11 mouse cellular contexts compared by ENCODE assay signal in the genomic region with DNA sequence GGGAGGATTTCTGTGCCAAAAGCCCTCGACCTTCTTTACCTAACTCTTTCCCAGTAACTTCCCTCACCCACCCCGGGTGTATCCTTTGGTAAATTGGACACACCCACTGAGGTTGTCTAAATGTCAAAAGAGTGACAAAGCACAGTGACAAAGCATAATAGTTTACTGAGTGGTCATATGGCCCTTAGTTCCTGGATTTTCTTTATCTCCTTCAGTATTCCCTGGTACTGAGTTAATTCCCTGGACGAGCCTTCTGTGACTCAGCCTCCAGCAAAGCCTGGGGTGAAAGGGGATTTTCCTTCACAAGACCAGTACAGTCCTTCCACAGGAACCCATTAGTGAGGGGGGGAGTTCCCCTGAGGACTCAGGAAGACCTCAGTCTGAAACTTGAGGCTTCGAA. TPM values are rescaled to one million over a fixed set of nuclear protein-coding genes. Genes with fewer than 3 reads are reported as not detected.
A peak's percentile ranks its signal among the peaks of the same experiment; 100 is the strongest.
DNase-seq lines count a peak whose midpoint lies in the region; ATAC-seq and TF ChIP-seq lines count a peak whose summit lies in the region.
"Had no signal": no experiment of that assay in that cellular context is flagged by ENCODE, and none has a peak within 500 bp of the region (broad histone marks: within the 10 kb centered on the region; RNA-seq: fewer than 3 reads in every experiment).

No protein-coding gene starts in this region.

- no peak for ATAC-seq in kidney, embryonic 15.5 days (replicated peaks; ENCODE audit: low FRiP score)
- no peak for ATAC-seq in heart, embryonic 13.5 days (ENCODE audit: extremely low read depth, insufficient number of reproducible peaks, low FRiP score, low TSS enrichment)
- ATAC-seq in inflammation-experienced regulatory T-cells, adult 6 months: no peak
- ATAC-seq: forebrain, embryonic 16.5 days had no signal

- peaks cover 33% of the 10 kb centered on the region for H3K4me1 ChIP-seq in kidney, embryonic 15.5 days
- H3K4me1 ChIP-seq in kidney, adult 2 months (ENCODE audit: control insufficient read depth, insufficient read depth, low read length): peaks cover 5% of the 10 kb centered on the region; the same call in 1 of the 2 replicates
- peaks cover 26% of the 10 kb centered on the region for H3K4me1 ChIP-seq in heart, embryonic 13.5 days
- H3K4me1 ChIP-seq in megakaryocyte, embryonic 14.5 days: peaks cover 77% of the 10 kb centered on the region

- H3K4me3 ChIP-seq in kidney, embryonic 15.5 days (replicated peaks): no peak overlapping the region
- H3K4me3 ChIP-seq in kidney, adult 2 months (ENCODE audit: insufficient read depth, low read depth, low read length): no peak overlapping the region
- H3K4me3 ChIP-seq in heart, embryonic 13.5 days: peak overlapping the region; percentile 57
- peak overlapping the region; percentile 94 for H3K4me3 ChIP-seq in megakaryocyte, embryonic 14.5 days (replicated peaks)

- H3K36me3 ChIP-seq in kidney, embryonic 15.5 days: peaks cover 10% of the 10 kb centered on the region
- H3K36me3 ChIP-seq in kidney, adult 2 months (ENCODE audit: control insufficient read depth, insufficient read depth, low read length): 0 out of 2 replicates have a peak, but pooled peaks cover 2% of the 10 kb centered on the region
- peaks cover 24% of the 10 kb centered on the region for H3K36me3 ChIP-seq in heart, embryonic 13.5 days
- peaks cover 44% of the 10 kb centered on the region for H3K36me3 ChIP-seq in megakaryocyte, embryonic 14.5 days (replicated peaks; ENCODE audit: low read length)

- H3K27ac ChIP-seq in kidney, embryonic 15.5 days: peak overlapping the region; percentile 1; the same call in 1 of the 2 replicates
- H3K27ac ChIP-seq in kidney, adult 2 months (ENCODE audit: insufficient read depth, low read depth, low read length): no peak overlapping the region
- H3K27ac ChIP-seq in heart, embryonic 13.5 days (replicated peaks): peak overlapping the region; percentile 64

- H3K9ac ChIP-seq in kidney, embryonic 15.5 days: no peak overlapping the region
- H3K9ac ChIP-seq in heart, embryonic 13.5 days: peak overlapping the region; percentile 79

- TF ChIP-seq CTCF in kidney, adult 2 months (conservative IDR thresholded peaks at IDR 0.05; ENCODE audit: insufficient read depth, insufficient read length, low read depth, low read length): no peak

- no peaks in the 10 kb centered on the region for H3K9me3 ChIP-seq in kidney, embryonic 15.5 days (replicated peaks)
- no peaks in the 10 kb centered on the region for H3K9me3 ChIP-seq in heart, embryonic 13.5 days
- H3K9me3 ChIP-seq in megakaryocyte, embryonic 14.5 days: no peaks in the 10 kb centered on the region

- no peak for DNase-seq in kidney, adult 2 months
- DNase-seq in NIH3T3 (ENCODE audit: low read depth): peak; percentile 76
- no peak for DNase-seq in T-cell, adult 2 months (ENCODE audit: low spot score)
- no peak for DNase-seq in left cerebral cortex, postnatal 36 days (ENCODE audit: low spot score in 2 of 2)
- DNase-seq: lung, postnatal 10 days had no signal

- WGBS in kidney, embryonic 15.5 days: 45% methylated on average over 4 of the region's 4 CpGs
- 36% methylated on average over 4 of the region's 4 CpGs for WGBS in kidney, adult 2 months
- 43% methylated on average over 4 of the region's 4 CpGs for WGBS in heart, embryonic 13.5 days

- peak overlapping the region; percentile 66 for H3K4me2 ChIP-seq in kidney, embryonic 15.5 days
- H3K4me2 ChIP-seq in heart, embryonic 13.5 days: peak overlapping the region; percentile 68

- intact Hi-C loops in left cerebral cortex, postnatal 36 days (cut with DNase I): no loop called here

- TF ChIP-seq POLR2A in kidney, adult 2 months (IDR thresholded peaks at IDR 0.05; ENCODE audit: low read depth, low read length): no peak

- no peaks in the 10 kb centered on the region for H3K27me3 ChIP-seq in kidney, embryonic 15.5 days
- H3K27me3 ChIP-seq in kidney, adult 2 months (replicated peaks; ENCODE audit: control insufficient read depth, insufficient read depth, low read length): no peaks in the 10 kb centered on the region
- H3K27me3 ChIP-seq in heart, embryonic 13.5 days (replicated peaks): no peaks in the 10 kb centered on the region
- no peaks in the 10 kb centered on the region for H3K27me3 ChIP-seq in megakaryocyte, embryonic 14.5 days (replicated peaks)

RNA-seq across cellular contexts. Expression of gene Prr13, which starts 2.1 kb away (rescaled TPM):
- polyA plus RNA-seq in kidney, embryonic 15.5 days (2015; fragmentation: Nextera tagmentation; extraction: Ambion mirVana): 82.9 and 86.1 TPM in 2 replicates
- 181 and 204 TPM in 2 replicates for polyA plus RNA-seq in kidney, adult 2 months (2012; rRNA removed)
- 93.9 and 102 TPM in 2 replicates for polyA plus RNA-seq in heart, embryonic 13.5 days (2015; fragmentation: Nextera tagmentation; extraction: Ambion mirVana)
- polyA plus RNA-seq in megakaryocyte, embryonic 14.5 days (2012; ENCODE audit: insufficient read depth, low replicate concordance): 978 and 1,945 TPM in 2 replicates
- 1,000 to 10,000 TPM; 1,063 to 1,565 (median 1,138) TPM for polyA plus RNA-seq in inflammation-experienced regulatory T-cells, adult 6 months (2017; shearing (Covaris generic))
- total RNA-seq in left cerebral cortex, postnatal 36 days (2021): 10 to 100 TPM; 41.4 to 43.2 TPM

RNA-seq across cellular contexts. Expression of gene Pcbp2, which starts 9.4 kb away (rescaled TPM):
- polyA plus RNA-seq in kidney, embryonic 15.5 days (2015; fragmentation: Nextera tagmentation; extraction: Ambion mirVana): 210 and 217 TPM in 2 replicates
- 572 and 616 TPM in 2 replicates for polyA plus RNA-seq in kidney, adult 2 months (2012; rRNA removed)
- 141 and 142 TPM in 2 replicates for polyA plus RNA-seq in heart, embryonic 13.5 days (2015; fragmentation: Nextera tagmentation; extraction: Ambion mirVana)
- polyA plus RNA-seq in megakaryocyte, embryonic 14.5 days (2012; ENCODE audit: insufficient read depth, low replicate concordance): 254 and 404 TPM in 2 replicates
- polyA plus RNA-seq in inflammation-experienced regulatory T-cells, adult 6 months (2017; shearing (Covaris generic)): 100 to 1,000 TPM; 156 to 225 (median 201) TPM
- 100 to 1,000 TPM; 467 to 505 TPM for total RNA-seq in left cerebral cortex, postnatal 36 days (2021)

RNA-seq across cellular contexts. Expression of gene Amhr2, which starts 15.8 kb away (rescaled TPM):
- polyA plus RNA-seq in kidney, embryonic 15.5 days (2015; fragmentation: Nextera tagmentation; extraction: Ambion mirVana): 0.75 and 1.7 TPM in 2 replicates
- 0.67 and 1.4 TPM in 2 replicates for polyA plus RNA-seq in kidney, adult 2 months (2012; rRNA removed)
- 0.82 and 1.4 TPM in 2 replicates for polyA plus RNA-seq in heart, embryonic 13.5 days (2015; fragmentation: Nextera tagmentation; extraction: Ambion mirVana)
- 0.37 TPM in 1 of 2 replicates, not detected in the other for polyA plus RNA-seq in megakaryocyte, embryonic 14.5 days (2012; ENCODE audit: insufficient read depth, low replicate concordance)
- polyA plus RNA-seq in inflammation-experienced regulatory T-cells, adult 6 months (2017; shearing (Covaris generic)): not detected
- 1 to 10 TPM in 1 of 2 experiments, under 1 TPM in 1; 0.99 to 2.3 TPM for total RNA-seq in left cerebral cortex, postnatal 36 days (2021)

RNA-seq across cellular contexts. Expression of gene Gm10337, which starts 42.6 kb away (rescaled TPM):
- polyA plus RNA-seq in kidney, embryonic 15.5 days (2015; fragmentation: Nextera tagmentation; extraction: Ambion mirVana): 2.8 and 5.5 TPM in 2 replicates
- polyA plus RNA-seq in kidney, adult 2 months (2012; rRNA removed): not detected in 2 replicates
- polyA plus RNA-seq in heart, embryonic 13.5 days (2015; fragmentation: Nextera tagmentation; extraction: Ambion mirVana): 4.2 TPM in 1 of 2 replicates, not detected in the other
- not detected in 2 replicates for polyA plus RNA-seq in megakaryocyte, embryonic 14.5 days (2012; ENCODE audit: insufficient read depth, low replicate concordance)
- polyA plus RNA-seq in inflammation-experienced regulatory T-cells, adult 6 months (2017; shearing (Covaris generic)): not detected
- total RNA-seq in left cerebral cortex, postnatal 36 days (2021): not detected
- total RNA-seq: adrenal gland, adult 18-20 months had no signal

RNA-seq across cellular contexts. Expression of gene Sp1, which starts 55.0 kb away (rescaled TPM):
- polyA plus RNA-seq in kidney, embryonic 15.5 days (2015; fragmentation: Nextera tagmentation; extraction: Ambion mirVana): 10.8 and 11.1 TPM in 2 replicates
- polyA plus RNA-seq in kidney, adult 2 months (2012; rRNA removed): 15.7 and 17.6 TPM in 2 replicates
- 4.3 and 4.6 TPM in 2 replicates for polyA plus RNA-seq in heart, embryonic 13.5 days (2015; fragmentation: Nextera tagmentation; extraction: Ambion mirVana)
- polyA plus RNA-seq in megakaryocyte, embryonic 14.5 days (2012; ENCODE audit: insufficient read depth, low replicate concordance): 3.9 and 15.5 TPM in 2 replicates
- polyA plus RNA-seq in inflammation-experienced regulatory T-cells, adult 6 months (2017; shearing (Covaris generic)): 10 to 100 TPM; 19.1 to 23.3 (median 22.6) TPM
- 10 to 100 TPM; 22.0 to 30.3 TPM for total RNA-seq in left cerebral cortex, postnatal 36 days (2021)

Comparison
In these comparisons a context has a peak if more than half of its experiments do, and no peak if none do; other contexts are left out.
1. H3K4me3 ChIP-seq: peak in heart, embryonic 13.5 days (single experiment) and megakaryocyte, embryonic 14.5 days (single experiment); none in kidney, embryonic 15.5 days (single experiment) and kidney, adult 2 months (single experiment).